Mouse (Mus musculus): ENCODE results near the gene Rhou.

DNA sequence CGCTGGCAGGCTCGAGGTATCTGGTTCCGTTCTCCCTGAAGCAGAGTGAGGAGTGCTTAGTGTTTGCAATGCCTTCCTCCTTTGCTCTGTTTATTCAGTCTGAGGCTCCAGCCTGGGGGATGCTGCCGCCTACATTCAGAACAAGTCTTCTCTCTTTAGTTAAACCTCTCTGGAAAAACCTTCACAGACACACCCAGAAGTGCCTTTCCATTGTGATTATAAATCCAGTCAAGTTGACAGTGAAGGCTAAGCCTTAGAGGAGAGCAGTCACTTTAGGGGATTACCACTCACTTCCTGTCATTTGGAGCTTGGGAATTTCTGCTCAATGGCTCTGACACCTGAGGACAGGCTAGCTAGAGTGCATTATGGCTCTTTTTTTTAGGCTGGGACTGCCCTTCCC is 34.1 kb downstream of the Rhou start:
- TF ChIP-seq MAZ (IDR thresholded peaks at IDR 0.05; ENCODE audit: low read depth, low read length): no peak
- no peak for TF ChIP-seq CTCF (conservative IDR thresholded peaks at IDR 0.05 in 1 of 2, IDR thresholded peaks at IDR 0.05 in 1 of 2; ENCODE audit: low read depth in 2 of 2, low read length in 2 of 2)
- TF ChIP-seq POLR2A (IDR thresholded peaks at IDR 0.05; ENCODE audit: low read depth, low read length): no peak
- TF ChIP-seq CHD1 (IDR thresholded peaks at IDR 0.05; ENCODE audit: low read depth, low read length): no peak
- no peak for TF ChIP-seq ZC3H11A (IDR thresholded peaks at IDR 0.05; ENCODE audit: low read depth, low read length)
- TF ChIP-seq HCFC1 (IDR thresholded peaks at IDR 0.05; ENCODE audit: low read depth, low read length): no peak
- no peak for TF ChIP-seq CHD2 (IDR thresholded peaks at IDR 0.05; ENCODE audit: low read length)
- no peak for TF ChIP-seq ZKSCAN1 (IDR thresholded peaks at IDR 0.05; ENCODE audit: borderline replicate concordance, low read depth, low read length)
- no peak for TF ChIP-seq TCF12 (IDR thresholded peaks at IDR 0.05; ENCODE audit: low read depth, low read length)

Data from CH12.LX (cell line).